Mouse (Mus musculus): Measurements from ENCODE around the gene Cabp1.

DNA sequence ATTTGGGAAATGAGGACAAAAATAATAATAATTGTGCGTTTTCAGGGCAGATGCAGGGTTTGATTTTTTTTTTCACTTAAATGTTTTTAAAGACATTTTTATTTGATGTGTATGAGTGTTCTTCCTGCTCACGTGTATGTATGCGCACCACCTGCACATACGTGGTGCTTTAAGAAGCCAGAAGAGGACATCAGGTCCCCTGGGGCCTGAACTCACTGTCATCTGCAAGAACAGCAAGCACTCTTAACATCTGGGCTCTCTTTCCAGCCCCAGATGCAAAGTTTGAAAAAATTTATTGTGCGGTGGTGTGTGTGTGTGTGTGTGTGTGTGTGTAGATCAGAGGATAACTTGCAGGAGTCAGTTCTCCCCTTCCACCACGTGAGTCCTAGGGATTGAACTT lies 16.3 kb downstream of the Cabp1 start:
- TF ChIP-seq CTCF (IDR thresholded peaks at IDR 0.05; ENCODE audit: low read depth, low read length): no peak
- TF ChIP-seq GATA2 (IDR thresholded peaks at IDR 0.05; ENCODE audit: borderline replicate concordance, low read depth, low read length): no peak
- no peak for TF ChIP-seq GATA1 (IDR thresholded peaks at IDR 0.05; ENCODE audit: borderline replicate concordance, low read length)
- no peak for TF ChIP-seq POLR2AphosphoS5 (IDR thresholded peaks at IDR 0.05; ENCODE audit: insufficient replicate concordance, low read depth, low read length)
